Mouse (Mus musculus): ENCODE measurements around the gene Lyplal1. TPM values are rescaled to one million over a fixed set of nuclear protein-coding genes. Genes with fewer than 3 reads are reported as not detected.

The Lyplal1 gene
- polyA plus RNA-seq, 1 experiment, result 0.78 TPM

DNA sequence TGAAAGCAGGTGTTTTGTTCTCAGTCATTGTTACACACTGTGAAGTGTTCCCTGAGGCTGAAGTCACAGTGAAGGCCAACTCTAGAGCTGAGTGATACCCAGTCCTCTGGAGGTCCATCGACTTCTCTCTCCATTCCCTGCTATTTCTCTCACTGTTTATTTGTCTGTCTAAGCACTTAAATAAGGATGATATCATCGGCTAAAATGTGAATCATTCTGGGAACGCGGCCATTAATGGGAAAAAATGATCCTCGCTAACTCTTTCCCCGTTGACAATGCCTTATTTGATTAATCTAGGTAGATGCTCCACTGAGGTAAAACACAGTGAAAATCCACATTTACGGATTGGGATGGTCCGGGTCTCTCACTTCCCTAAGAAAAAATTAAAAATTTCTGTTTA lies 14.8 kb downstream of the Lyplal1 start:
- H3K27me3 ChIP-seq (ENCODE audit: control insufficient read depth, insufficient read depth, low read length), result no peaks in the 10 kb centered on the region
- no peaks in the 10 kb centered on the region for H3K36me3 ChIP-seq (ENCODE audit: control insufficient read depth, insufficient read depth, low read length)
- no peaks in the 10 kb centered on the region for H3K4me1 ChIP-seq (ENCODE audit: control insufficient read depth, insufficient read depth, insufficient read length)
- WGBS, result 88% methylated on average over 8 of the region's 8 CpGs
- no peak overlapping the region for H3K27ac ChIP-seq (ENCODE audit: insufficient read depth, low read length)
- H3K4me3 ChIP-seq (ENCODE audit: extremely low read depth, insufficient read depth, insufficient read length), result no peak overlapping the region
- DNase-seq (ENCODE audit: low read depth in 1 of 2, low spot score in 2 of 2), result no peak
- TF ChIP-seq CTCF (IDR thresholded peaks at IDR 0.05; ENCODE audit: extremely low read depth, insufficient read depth, insufficient read length, insufficient replicate concordance) (no peak), POLR2A (IDR thresholded peaks at IDR 0.05; ENCODE audit: low read depth, low read length) (no peak)

DNA sequence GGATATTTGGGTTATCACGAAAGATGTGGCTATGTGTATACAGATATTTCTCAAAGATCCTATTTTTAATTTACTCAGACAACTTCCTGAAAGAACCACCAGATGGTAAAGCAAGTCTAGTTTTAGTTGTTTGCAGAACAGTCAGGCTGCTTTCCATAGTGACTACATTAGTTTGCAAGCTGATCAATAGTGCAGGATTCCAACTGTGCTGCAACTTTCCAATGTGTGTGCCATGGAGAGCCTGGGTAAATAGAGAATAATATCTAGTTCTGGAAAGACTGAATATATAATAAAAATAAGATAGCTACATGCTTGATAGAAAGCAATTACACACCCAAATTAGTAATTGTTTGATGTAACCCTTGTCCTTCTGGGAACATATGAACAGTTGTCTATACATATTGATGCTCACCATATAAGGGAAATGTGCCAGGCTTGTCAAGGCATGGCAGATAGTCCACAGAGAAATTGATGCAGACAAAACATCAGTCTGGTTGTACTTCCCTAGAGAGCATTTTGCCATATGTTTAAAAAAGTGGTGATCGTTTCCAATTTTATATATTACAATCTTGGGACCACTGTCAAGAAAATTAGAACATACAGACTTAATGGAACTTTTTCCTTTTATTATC lies 50.7 kb downstream of the Lyplal1 start:
- 87% methylated on average over 2 of the region's 2 CpGs for WGBS
- TF ChIP-seq CTCF (IDR thresholded peaks at IDR 0.05; ENCODE audit: extremely low read depth, insufficient read depth, insufficient read length, insufficient replicate concordance) (no peak), POLR2A (IDR thresholded peaks at IDR 0.05; ENCODE audit: low read depth, low read length) (no peak)
- DNase-seq (ENCODE audit: low read depth in 1 of 2, low spot score in 2 of 2), result no peak
- Histone ChIP-seq H3K27ac (ENCODE audit: insufficient read depth, low read length) (no peak overlapping the region), H3K4me3 (ENCODE audit: extremely low read depth, insufficient read depth, insufficient read length) (no peak overlapping the region), H3K4me1 (ENCODE audit: control insufficient read depth, insufficient read depth, insufficient read length) (no peaks in the 10 kb centered on the region), H3K36me3 (ENCODE audit: control insufficient read depth, insufficient read depth, low read length) (no peaks in the 10 kb centered on the region), H3K27me3 (ENCODE audit: control insufficient read depth, insufficient read depth, low read length) (no peaks in the 10 kb centered on the region)

DNA sequence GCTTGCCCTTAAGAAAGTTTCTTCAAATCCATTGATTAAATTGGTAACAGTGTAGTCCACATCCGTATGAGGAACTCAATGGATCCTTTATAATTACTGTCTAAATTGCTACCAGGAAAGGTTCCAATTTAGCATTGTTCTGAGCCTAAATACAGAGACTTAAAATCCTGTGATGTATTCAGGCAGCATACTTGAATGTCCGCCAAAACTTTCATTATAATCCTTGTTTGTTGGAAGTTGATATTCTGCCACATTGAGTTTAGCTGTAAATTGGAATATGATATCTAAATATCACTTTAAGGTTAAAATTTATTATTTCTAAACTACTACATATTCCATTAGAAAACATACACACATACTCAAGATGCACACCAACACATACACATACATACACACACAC lies 57.1 kb downstream of the Lyplal1 start:
- H3K27ac ChIP-seq (ENCODE audit: insufficient read depth, low read length), result no peak overlapping the region
- WGBS, result 87% methylated on average over 2 of the region's 2 CpGs

DNA sequence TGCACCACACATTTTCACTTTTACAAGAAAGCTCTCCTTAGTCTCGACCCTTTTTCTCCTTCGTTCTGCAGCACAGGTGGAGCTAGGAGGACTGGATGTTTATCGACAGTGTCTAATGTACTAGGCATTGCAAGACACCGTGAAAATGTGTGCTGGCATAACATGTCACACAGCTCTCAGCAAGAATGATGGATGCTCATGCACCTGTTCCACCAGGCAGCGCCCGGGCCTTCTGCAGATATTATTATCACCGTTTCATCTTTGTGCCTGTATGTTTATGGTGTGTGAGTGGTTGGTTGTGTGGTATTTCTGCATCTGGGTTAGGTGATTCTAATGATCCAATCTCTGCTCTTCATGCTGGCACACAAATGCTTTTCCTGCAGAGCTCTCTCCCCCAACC lies 62.9 kb downstream of the Lyplal1 start:
- DNase-seq (ENCODE audit: low read depth in 1 of 2, low spot score in 2 of 2), result no peak
- 87% methylated on average over 7 of the region's 7 CpGs for WGBS
- Histone ChIP-seq H3K4me1 (ENCODE audit: control insufficient read depth, insufficient read depth, insufficient read length) (no peaks in the 10 kb centered on the region), H3K27ac (ENCODE audit: insufficient read depth, low read length) (no peak overlapping the region), H3K4me3 (ENCODE audit: extremely low read depth, insufficient read depth, insufficient read length) (no peak overlapping the region), H3K36me3 (ENCODE audit: control insufficient read depth, insufficient read depth, low read length) (no peaks in the 10 kb centered on the region), H3K27me3 (ENCODE audit: control insufficient read depth, insufficient read depth, low read length) (no peaks in the 10 kb centered on the region)
- no peak for TF ChIP-seq CTCF (IDR thresholded peaks at IDR 0.05; ENCODE audit: extremely low read depth, insufficient read depth, insufficient read length, insufficient replicate concordance)
- TF ChIP-seq POLR2A (IDR thresholded peaks at IDR 0.05; ENCODE audit: low read depth, low read length), result no peak

More for the DNA sequence above, 57.1 kb downstream of the Lyplal1 start:
- TF ChIP-seq POLR2A (IDR thresholded peaks at IDR 0.05; ENCODE audit: low read depth, low read length), result no peak
- no peak for TF ChIP-seq CTCF (IDR thresholded peaks at IDR 0.05; ENCODE audit: extremely low read depth, insufficient read depth, insufficient read length, insufficient replicate concordance)
- H3K36me3 ChIP-seq (ENCODE audit: control insufficient read depth, insufficient read depth, low read length), result no peaks in the 10 kb centered on the region
- H3K4me3 ChIP-seq (ENCODE audit: extremely low read depth, insufficient read depth, insufficient read length), result no peak overlapping the region
- DNase-seq (ENCODE audit: low read depth in 1 of 2, low spot score in 2 of 2), result no peak
- no peaks in the 10 kb centered on the region for H3K27me3 ChIP-seq (ENCODE audit: control insufficient read depth, insufficient read depth, low read length)
- H3K4me1 ChIP-seq (ENCODE audit: control insufficient read depth, insufficient read depth, insufficient read length), result no peaks in the 10 kb centered on the region

DNA sequence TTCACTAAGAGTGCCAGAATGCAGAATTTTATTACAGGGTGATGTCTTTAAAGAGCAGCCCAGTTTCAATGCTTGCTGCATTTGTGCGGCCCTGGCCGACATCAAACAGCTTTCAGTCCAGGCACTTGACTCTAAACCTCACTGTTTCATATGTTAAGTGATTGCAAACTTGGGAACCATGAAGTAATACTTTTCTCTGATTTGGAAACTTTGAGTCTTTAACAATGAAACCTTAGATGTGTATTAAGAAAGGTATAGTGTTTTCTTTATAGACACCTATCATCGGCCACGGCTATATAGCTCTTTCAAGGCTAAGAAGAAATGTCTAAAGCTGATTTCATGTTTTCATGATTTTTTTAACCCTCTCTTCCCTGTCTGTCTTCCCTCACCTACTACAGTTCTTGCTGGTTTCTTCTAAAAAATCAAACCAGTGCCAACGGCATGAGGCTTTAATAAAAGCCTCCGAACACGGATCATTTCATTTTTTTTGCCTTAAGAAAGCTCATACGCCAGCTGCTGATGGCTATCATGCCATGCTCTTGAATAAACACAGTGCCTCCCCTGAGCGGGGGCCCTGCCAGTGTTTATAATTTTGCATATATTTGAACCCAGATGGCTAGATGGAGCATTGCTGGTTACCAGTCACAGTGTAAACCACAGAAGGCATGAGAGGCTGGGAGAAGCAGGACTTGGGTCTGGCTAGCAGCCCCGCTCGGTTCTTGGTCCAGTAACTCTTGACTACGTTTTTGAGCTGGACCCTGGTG lies 63.6 kb downstream of the Lyplal1 start:
- TF ChIP-seq CTCF (IDR thresholded peaks at IDR 0.05; ENCODE audit: extremely low read depth, insufficient read depth, insufficient read length, insufficient replicate concordance) (no peak), POLR2A (IDR thresholded peaks at IDR 0.05; ENCODE audit: low read depth, low read length) (no peak)
- H3K27ac ChIP-seq (ENCODE audit: insufficient read depth, low read length), result no peak overlapping the region
- DNase-seq (ENCODE audit: low read depth in 1 of 2, low spot score in 2 of 2), result no peak
- WGBS, result 90% methylated on average over 12 of the region's 12 CpGs
- H3K36me3 ChIP-seq (ENCODE audit: control insufficient read depth, insufficient read depth, low read length), result no peaks in the 10 kb centered on the region
- H3K27me3 ChIP-seq (ENCODE audit: control insufficient read depth, insufficient read depth, low read length), result no peaks in the 10 kb centered on the region
- no peak overlapping the region for H3K4me3 ChIP-seq (ENCODE audit: extremely low read depth, insufficient read depth, insufficient read length)
- no peaks in the 10 kb centered on the region for H3K4me1 ChIP-seq (ENCODE audit: control insufficient read depth, insufficient read depth, insufficient read length)

DNA sequence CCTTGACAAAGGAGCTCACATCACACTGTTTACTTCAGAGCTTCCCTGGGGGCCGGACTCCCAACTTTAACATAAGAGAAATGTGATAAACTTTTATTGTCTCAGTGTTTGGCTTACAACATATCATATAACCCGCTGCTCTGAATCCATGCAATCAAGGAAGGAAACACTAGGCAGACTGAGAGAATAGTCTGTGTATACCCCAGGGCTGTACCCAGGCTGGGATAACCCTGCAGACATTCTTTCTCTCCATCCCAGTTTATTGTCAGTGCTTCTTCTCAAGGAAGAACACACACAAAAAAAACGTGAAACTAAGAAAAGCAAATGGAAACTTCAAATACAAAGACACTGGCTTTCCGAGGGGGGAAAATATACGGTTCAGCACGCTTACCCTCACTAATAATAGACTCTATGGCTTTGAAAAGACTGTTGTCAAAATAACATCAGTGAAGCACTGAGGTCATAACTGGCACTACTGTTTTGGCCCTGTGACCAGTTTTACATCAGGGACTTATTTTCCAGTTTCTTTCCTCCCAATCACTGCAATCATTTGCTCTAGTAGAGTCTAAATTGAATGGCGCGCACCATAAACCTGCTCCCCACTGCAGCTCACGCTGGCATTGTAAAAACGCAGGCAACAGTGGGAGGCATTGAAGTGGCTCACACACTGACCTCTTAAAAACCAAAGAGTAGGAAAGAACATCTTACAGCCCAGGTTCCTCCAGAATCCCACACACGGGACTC lies 73.2 kb downstream of the Lyplal1 start:
- TF ChIP-seq CTCF (IDR thresholded peaks at IDR 0.05; ENCODE audit: extremely low read depth, insufficient read depth, insufficient read length, insufficient replicate concordance) (no peak), POLR2A (IDR thresholded peaks at IDR 0.05; ENCODE audit: low read depth, low read length) (no peak)
- WGBS, result 83% methylated on average over 11 of the region's 11 CpGs
- H3K27me3 ChIP-seq (ENCODE audit: control insufficient read depth, insufficient read depth, low read length), result no peaks in the 10 kb centered on the region

More for the DNA sequence above, 73.2 kb downstream of the Lyplal1 start:
- no peak overlapping the region for H3K27ac ChIP-seq (ENCODE audit: insufficient read depth, low read length)
- no peaks in the 10 kb centered on the region for H3K4me1 ChIP-seq (ENCODE audit: control insufficient read depth, insufficient read depth, insufficient read length)
- DNase-seq (ENCODE audit: low read depth in 1 of 2, low spot score in 2 of 2), result no peak
- H3K36me3 ChIP-seq (ENCODE audit: control insufficient read depth, insufficient read depth, low read length), result no peaks in the 10 kb centered on the region
- no peak overlapping the region for H3K4me3 ChIP-seq (ENCODE audit: extremely low read depth, insufficient read depth, insufficient read length)

Measured in spleen, adult 2 months (tissue).